In genomic region chr7:138748442-138748841, GRCm38 (mm10) we compare ENCODE assay signal across 21 mouse cellular contexts.
"Had no signal": no experiment of that assay in that cellular context is flagged by ENCODE, and none has a peak within 500 bp of the region (broad histone marks: within the 10 kb centered on the region; RNA-seq: fewer than 3 reads in every experiment).

No protein-coding gene starts in this region.

- H3K9me3 ChIP-seq: lung, embryonic 15.5 days; midbrain, embryonic 13.5 days; midbrain, embryonic 15.5 days; neural tube, embryonic 13.5 days; neural tube, embryonic 15.5 days had no signal

- H3K9ac ChIP-seq: liver, postnatal 0 days; lung, embryonic 15.5 days; midbrain, embryonic 13.5 days; midbrain, embryonic 15.5 days; neural tube, embryonic 13.5 days; neural tube, embryonic 15.5 days had no signal

- H3K4me2 ChIP-seq: lung, embryonic 15.5 days; midbrain, embryonic 11.5 days; midbrain, embryonic 13.5 days; midbrain, embryonic 15.5 days; neural tube, embryonic 13.5 days; neural tube, embryonic 15.5 days had no signal

- ATAC-seq: liver, postnatal 0 days; lung, postnatal 0 days; midbrain, embryonic 13.5 days; midbrain, embryonic 15.5 days had no signal

- H3K4me1 ChIP-seq: lung, embryonic 15.5 days; megakaryocyte, embryonic 14.5 days; midbrain, embryonic 15.5 days had no signal

- H3K27me3 ChIP-seq: lung, embryonic 15.5 days; midbrain, embryonic 13.5 days; midbrain, embryonic 15.5 days; neural tube, embryonic 13.5 days; neural tube, embryonic 15.5 days had no signal

- H3K27ac ChIP-seq: lung, embryonic 15.5 days; macrophage; midbrain, embryonic 13.5 days; midbrain, embryonic 15.5 days; neural tube, embryonic 13.5 days; neural tube, embryonic 15.5 days had no signal

- H3K4me3 ChIP-seq: lung, embryonic 15.5 days; megakaryocyte, embryonic 14.5 days; midbrain, embryonic 13.5 days; midbrain, embryonic 15.5 days; neural tube, embryonic 13.5 days; neural tube, embryonic 15.5 days had no signal

- H3K36me3 ChIP-seq: lung, embryonic 15.5 days; midbrain, embryonic 13.5 days; midbrain, embryonic 15.5 days; neural tube, embryonic 13.5 days; neural tube, embryonic 15.5 days had no signal

- DNase-seq: liver, postnatal 0 days; lung, adult 2 months; lung, postnatal 14 days; lung, postnatal 36 days; retina, postnatal 1 day; right cerebral cortex, adult 18-20 months; right cerebral cortex, postnatal 25 days; right cerebral cortex, postnatal 4 days; spleen, adult 18-20 months; thymus, adult 2 months; thymus, postnatal 25 days; thymus, postnatal 4 days had no signal
